Mouse (Mus musculus): ENCODE measurements around the gene D6Ertd527e.
"Not testable (repeated sequence)": the region's sequence is repeated elsewhere in the genome, so short reads cannot be mapped to it uniquely, and the experiment has no call there.

D6Ertd527e gene

DNA sequence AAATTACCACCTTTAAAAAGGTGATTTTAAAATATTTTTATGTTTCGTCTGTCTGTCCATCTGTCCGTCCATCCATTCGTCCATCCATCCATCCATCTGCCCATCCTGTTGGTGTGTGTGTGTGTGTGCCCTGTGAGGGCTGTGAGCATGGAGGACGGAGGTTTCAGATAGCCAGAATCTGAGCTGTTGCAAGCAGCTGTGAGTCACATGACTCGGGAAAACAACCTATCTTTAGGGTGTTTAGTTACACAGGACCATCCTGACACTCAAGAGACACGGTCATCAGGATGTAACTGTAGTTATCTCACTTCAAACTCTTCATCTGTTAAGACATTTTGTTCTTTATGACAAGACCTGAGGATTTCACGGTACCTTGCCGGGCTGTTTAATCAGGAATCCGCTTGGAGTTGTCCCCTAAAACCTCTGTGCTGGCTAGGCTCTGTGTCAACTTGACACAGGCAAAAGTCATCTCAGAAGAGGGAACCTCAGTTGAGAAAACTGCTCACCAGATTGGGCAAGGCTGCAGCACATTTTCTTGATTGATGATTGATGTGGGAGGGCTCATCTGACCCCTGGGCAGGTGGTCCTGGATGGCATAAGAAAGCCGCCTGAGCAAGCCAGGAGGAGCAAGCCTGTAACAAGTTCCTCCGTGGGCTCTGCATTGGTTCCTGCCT lies at the start of gene D6Ertd527e:
Gene D6Ertd527e (plus strand): TSS at position 624 of the 674 bp plus-strand sequence.
- DNase-seq (ENCODE audit: low spot score in 2 of 2), result no peak

DNA sequence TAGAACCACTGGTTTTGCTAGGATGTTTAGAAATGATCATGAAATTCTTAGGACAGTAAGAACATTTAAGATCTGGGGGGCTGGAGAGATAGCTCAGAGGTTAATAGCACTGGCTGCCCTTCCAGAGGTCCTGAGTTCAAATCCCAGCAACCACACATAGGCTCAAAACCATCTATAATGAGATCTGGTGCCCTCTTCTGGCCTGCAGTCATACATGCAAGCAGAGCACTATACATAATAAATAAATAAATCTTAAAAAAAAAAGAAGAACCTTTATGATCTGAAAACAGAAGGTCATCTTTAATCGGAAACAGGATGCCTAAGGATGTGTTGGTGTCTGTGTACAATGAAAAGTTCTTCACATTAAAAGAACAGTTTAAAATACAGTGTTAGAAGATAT lies 44.8 kb upstream of the D6Ertd527e start:
- no peak for DNase-seq (ENCODE audit: low spot score in 2 of 2)

DNA sequence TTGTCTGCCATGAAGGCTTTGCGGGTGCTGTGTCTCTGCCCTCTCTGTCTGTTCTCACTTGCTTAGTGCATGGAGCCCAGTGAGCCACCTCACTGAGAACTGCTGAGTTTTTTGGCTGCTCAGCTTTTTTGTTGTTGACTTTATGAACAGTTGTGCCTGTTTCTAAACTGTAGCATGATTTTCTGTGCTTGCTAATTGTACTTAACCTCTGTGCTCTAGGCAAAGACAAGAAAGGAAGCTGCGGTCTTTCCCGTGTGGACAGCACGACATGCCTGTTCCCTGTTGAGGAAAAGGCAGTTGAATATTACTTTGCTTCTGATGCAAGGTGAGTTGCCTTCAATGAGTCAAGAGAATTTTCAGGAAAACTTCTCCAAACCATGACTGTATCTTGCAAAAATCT lies 41.0 kb upstream of the D6Ertd527e start:
- DNase-seq (ENCODE audit: low spot score in 2 of 2), result no peak

DNA sequence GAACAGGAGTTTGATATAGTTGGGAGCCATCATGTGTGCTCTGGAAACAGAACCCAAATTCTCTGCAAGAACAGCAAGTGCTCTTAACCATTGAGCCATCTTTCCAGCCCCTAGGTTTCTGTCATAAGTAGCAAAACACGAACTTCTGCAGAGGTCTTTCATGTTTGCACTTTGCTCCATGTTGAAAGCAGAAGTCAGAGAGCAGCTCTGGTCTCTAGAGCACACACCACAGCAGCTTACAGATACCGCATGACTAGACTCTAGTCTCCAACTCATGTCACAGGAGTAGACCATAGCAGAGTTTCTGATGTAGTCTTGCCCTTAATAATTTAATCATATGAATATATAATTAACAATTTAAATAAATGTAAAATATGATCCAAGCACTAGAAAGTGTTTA lies 36.3 kb upstream of the D6Ertd527e start:
- DNase-seq (ENCODE audit: low spot score in 2 of 2), result no peak

DNA sequence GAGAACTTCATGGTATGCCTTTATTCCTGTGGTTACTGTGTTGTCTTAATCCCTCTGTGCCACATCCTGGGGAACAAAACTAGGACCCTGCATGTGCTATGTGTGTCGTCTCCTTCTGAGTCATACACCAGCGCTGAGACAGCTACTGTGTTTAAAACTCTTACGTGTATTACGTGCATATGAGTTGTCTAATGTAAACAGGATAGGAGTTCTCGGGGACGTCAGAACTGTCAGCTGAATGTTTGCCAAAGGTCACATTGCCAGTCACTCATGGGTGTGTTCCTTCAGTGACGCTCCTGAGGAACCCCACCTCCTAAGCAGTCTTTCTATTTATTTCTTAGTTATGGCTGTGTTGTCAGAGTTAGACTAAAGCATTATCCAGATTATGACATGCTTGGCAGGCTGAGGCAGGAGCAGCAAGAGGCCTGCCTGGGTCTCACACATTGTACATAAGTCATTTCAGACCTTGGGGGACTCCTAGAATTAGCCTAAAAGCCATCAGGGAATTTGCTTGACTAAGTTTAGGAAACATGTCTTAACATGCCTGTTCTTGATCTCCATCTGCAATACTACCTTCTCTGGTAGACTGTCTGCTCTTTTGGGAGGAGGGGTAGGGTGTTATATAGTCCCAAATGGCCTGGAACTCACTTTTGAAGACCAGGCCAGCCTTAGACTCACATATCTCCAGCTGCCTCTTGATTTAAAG lies 35.2 kb upstream of the D6Ertd527e start:
- no peak for DNase-seq (ENCODE audit: low spot score in 2 of 2)

DNA sequence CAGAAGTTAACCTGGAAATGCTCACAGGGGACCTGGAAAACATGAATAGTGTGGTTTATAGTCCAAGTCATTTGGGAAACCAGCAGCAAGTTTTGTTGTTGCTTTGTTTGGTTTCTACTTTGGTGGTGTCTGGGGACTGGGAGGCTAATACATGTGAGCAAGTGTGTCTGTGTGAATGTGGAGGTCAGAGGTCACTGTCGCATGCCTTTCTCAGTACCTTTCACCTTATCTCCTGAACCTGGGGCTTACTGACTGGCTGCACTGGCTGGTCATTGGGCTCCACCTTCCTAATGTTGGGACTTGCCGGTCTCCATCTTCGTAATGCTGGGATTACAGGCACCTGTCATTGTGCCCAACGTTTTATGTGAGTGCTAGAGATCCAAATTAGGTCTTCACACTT lies 33.9 kb upstream of the D6Ertd527e start:
- DNase-seq (ENCODE audit: low spot score in 2 of 2), result no peak

DNA sequence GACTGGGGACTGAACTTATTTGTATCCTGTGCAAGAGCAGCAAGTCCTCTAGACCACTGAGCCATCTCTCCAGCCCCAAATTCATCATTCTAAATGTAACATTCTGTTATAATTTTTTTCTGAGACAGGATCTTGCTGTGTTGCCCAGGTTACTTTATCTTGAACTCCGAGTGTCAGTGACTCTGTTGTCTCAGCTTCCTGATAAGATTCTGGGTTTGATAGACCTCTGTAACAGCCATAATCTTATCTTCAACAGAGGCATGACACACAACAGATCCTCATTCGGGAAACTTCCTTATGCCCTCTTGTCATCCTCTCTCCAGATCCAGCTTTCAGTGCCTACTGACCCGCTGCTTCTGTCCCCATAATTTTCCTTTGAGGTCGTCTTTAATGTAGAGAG lies 31.8 kb upstream of the D6Ertd527e start:
- no peak for DNase-seq (ENCODE audit: low spot score in 2 of 2)

DNA sequence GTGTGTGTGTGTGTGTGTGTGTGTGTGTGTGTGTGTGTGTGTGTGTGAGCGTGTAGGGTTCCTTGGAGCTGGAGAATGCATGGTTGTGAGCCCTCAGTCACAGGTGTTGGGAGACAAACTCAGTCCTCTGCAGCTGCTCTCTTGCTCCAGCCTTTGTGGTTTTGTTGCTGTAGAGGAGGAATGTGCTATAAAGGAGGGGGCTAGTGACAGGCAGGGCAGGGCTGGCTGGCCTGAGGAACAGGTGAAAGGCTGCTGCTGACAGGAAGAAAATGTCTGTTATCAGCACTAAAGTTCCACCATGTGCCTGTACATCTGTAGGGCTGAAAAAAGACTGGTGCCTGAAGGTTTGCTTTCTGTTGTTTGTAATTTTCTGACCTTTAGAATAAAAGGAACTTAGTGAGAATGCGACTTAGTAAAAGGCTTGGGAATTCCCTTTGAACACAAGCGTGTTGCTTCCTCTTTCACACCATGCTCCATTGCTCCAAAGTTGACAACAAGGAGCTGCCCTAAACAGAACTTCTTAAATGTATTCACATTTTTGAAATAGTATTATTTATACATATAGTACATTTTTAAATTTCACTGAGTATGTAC lies 29.4 kb upstream of the D6Ertd527e start:
- DNase-seq (ENCODE audit: low spot score in 2 of 2), result peak; percentile 55 to 65

DNA sequence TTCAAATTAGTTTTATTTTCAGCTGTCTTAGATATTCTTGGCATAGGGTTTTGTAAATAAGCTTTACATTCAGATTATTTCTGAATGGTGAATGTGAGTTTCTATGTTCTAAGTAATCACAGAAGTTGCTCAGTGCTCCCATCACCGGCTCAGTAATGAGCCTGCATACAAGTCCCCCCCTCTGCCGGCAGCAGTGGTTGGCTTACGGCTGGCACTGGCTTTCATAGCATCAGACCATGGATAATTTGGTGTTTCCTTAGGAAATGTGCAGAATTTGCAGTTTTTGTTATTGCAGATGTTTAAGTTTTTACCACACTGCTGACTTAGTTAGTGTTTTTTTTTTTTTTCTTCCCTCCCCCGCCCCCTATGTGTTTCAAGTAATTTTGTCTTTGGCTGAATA lies 25.1 kb upstream of the D6Ertd527e start:
- DNase-seq (ENCODE audit: low spot score in 2 of 2), result no peak

DNA sequence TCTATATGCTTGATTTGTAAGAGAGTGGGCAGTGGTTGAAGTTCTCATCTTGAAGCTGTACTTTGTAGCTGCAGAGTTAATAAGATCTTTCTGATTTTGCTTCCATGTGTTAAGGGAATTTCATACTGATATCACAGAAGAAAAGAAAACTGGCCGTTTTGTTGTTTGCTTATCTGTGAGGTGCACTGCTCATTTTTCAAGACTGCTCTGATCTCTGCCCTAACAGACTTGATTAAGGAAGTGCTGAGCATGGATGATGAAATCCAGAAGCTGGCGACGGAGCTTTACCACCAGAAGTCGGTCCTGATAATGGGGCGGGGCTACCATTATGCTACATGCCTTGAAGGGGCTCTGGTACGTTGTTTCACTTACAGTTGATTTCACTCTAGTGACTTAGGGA lies 19.5 kb upstream of the D6Ertd527e start:
- DNase-seq (ENCODE audit: low spot score in 2 of 2), result no peak

DNA sequence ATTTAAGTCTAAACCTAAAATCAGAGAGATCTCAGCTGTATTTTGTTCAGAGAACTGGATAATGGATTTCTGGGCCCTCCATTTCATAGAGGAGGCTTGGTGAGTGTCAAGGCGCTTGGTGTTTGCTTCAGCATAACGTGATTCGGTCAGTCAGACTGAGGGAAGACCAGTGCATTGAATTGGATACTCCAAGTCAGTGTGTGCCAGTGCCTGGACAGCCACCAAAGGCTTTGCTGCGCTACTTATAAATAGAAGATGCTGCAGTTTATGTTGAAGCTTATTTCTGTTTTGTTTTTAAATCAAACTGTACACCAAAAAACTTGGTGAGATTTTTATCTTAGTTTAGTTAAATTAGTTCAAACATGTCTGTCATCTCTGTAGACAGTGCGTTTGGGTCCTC lies 16.2 kb upstream of the D6Ertd527e start:
- DNase-seq (ENCODE audit: low spot score in 2 of 2), result no peak

DNA sequence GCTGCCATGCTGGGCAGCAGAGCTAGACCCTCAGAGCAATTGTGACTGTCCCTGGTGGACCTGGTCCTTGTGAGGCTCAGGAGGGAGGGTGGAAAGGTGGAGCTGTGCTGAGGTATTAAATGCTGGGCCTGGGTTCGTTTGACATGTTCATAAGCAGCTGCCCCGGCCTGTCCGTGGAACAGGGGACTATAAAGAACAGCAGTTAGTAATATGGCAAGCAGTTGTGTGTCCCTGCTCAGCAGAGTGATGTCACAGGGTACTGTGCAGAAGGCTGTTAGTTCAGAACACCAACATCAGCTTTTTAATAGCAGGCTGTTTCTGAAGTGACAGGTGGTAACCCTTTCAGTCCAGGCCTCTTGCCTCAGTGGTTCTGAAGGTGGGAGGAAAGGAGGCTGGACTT lies 13.7 kb upstream of the D6Ertd527e start:
- DNase-seq (ENCODE audit: low spot score in 2 of 2), result no peak

DNA sequence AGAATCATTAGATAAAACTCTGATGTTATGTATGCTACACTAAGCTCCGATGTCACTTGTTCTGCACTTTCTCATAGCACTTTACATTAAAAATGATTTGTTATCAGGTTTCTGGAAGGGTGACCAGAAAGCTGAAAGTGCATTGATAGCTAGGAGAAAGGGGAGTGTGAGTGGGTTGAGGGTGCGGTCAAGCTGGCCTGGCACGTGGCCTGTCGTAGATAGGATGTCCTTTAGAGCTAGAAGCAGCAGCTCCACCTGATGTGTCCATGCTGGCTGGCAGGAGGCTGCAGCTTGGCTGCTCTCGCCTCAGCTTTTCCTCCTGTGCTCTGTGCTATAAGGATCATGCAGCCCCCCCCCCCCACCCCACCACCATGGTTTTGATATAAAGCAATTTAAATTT lies 12.1 kb upstream of the D6Ertd527e start:
- no peak for DNase-seq (ENCODE audit: low spot score in 2 of 2)

DNA sequence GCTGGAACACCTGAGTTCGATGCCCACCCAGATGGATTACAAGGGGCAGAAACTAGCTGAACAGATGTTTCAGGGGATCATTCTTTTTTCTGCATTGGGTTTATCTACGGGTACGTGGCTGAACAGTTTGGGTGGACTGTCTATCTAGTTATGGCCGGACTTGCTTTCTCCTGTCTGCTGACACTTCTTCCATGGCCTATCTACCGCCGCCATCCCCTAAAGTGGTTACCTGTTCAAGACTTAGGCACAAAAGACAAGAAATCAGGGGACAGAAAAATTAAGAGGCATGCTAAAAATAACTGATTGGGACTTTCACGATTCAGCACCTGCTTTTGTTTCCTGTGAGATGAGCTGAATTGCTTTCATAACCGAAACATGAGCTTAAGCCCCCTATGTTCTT lies 10.9 kb upstream of the D6Ertd527e start:
- DNase-seq (ENCODE audit: low spot score in 2 of 2), result not testable (repeated sequence)

DNA sequence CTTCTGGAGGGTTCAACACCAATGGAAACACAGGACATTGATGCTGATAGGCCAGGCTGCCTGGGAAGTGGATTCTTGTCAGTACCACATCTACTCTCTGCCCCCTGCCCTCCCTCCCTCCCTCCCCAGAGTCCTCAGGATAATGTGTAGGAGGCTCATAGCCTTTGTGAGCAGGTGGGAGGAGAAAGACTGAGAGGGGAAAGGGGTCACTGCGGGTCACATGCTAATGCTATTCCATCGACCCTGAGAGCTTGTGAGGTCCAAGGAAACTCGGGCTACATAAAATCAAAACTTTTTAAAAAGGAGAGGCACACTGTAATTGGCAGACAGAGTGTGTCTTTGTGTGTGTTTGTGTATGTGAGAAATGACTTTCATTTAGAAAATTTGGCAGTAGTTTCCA lies 5.3 kb upstream of the D6Ertd527e start:
- no peak for DNase-seq (ENCODE audit: low spot score in 2 of 2)

DNA sequence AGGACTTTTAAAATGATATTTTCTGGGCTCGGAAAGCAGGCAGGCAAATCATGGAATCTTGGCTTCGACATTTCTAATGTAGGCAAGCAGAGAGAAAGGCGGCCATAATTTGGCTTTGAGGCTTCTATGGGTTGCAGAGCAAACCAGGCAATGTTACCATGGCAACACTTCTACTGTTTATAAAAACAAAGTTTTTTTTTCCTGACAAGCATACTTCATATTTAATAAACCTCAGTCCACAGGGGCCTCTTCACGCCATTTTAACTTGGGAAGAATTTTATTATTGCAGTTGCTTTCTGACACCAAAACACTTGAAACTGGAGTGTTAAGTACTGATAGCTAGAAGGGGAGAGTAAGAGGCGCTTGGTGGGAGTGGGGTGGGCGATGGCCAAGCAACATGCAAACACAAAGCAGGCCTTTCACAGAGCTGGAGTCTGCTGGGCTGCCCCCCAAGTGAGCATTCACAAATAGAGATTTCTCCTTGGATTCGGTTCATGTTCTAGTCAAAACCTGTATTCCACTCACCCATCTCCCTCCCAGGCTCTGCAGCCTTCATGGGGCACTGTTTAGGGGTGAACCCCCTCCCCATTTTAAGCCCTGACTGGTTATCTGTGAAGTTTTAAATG lies 4.8 kb upstream of the D6Ertd527e start:
- no peak for DNase-seq (ENCODE audit: low spot score in 2 of 2)

DNA sequence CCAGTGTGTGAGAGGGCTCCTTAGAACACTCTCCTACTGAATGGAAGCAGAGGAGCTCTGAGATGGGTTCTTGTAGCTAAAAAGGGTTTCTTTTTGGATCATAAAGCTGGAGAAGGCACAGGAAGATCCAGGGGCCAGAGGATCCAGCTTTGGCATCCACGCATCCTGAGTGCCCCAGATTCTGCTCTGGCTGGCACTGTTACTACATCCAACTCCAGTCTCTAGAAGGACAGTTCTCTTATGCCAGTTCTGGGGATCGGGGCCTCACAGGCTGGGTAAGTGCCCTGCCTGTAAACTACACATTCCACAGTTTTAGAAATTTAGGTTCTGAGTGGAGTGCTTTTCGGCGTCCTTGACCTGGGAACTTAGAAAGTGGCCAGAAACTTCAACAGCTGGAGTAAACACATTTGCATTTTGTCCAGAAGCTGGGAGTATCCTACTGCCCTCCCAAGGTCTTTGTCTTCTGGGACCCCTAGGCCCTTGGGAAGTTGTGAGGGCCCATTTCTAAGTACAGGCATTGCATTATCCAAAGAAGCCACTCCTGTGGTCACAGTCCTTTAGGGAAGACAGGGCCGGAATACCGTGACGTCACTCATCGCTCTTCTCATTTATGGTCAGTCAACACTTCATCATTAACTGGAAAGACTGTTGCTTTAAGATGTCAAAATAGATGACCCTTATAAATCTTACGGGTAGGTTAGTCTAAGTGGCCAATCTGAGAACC lies 4.1 kb upstream of the D6Ertd527e start:
- no peak for DNase-seq (ENCODE audit: low spot score in 2 of 2)

DNA sequence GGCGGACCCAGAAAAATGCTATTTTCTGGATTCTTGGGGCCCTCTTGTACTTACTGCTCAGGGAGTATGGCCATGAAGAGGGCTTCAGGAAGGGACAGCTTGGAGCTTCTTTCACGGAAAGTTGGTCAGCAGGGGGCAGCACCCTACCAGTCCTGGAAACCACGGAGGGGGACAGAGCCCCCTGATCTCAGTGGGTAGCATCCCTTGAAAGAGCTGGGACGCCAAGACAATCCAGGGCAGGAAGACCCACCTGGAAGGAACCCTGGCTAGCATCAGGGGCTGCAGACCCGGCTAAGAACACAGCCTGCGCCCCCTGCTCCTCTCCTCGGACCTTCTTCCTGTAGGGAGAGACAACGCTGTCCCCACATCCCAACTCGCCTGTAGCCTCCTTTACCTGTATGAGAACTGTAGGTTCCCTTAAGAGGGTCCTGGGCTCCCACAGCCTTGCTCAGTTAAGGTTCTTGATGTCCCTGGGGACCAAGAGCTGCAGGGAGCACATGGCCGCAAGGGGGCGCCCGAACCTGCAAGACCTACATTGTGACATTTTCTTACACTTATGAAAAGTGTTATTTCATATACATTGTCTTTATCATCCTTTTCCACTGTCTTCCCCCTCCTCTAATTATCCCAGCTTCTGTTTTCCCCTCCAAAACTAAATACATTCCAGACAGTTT lies 3.1 kb upstream of the D6Ertd527e start:
- peak; percentile 81 to 95 for DNase-seq (ENCODE audit: low spot score in 2 of 2)

DNA sequence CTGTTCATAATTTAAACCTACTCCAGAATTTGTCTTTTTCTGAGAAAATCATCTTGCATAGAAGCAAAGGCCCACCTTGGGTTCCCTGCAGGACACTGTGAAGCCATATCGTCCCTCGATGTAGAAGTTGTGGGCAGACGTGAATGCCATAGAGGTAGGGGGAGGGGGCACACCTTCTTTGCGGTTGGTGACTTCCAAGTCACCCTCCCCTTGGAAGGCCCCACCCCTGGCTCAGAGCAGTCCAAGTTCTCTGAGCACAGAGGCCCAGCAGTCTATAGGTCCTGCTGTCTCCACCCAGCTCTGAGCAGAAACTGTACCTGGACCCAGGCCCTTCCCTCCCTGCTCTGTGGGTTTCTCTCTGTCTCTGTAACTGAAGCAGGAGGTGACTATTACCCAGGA lies 2.6 kb upstream of the D6Ertd527e start:
- DNase-seq (ENCODE audit: low spot score in 2 of 2), result no peak

DNA sequence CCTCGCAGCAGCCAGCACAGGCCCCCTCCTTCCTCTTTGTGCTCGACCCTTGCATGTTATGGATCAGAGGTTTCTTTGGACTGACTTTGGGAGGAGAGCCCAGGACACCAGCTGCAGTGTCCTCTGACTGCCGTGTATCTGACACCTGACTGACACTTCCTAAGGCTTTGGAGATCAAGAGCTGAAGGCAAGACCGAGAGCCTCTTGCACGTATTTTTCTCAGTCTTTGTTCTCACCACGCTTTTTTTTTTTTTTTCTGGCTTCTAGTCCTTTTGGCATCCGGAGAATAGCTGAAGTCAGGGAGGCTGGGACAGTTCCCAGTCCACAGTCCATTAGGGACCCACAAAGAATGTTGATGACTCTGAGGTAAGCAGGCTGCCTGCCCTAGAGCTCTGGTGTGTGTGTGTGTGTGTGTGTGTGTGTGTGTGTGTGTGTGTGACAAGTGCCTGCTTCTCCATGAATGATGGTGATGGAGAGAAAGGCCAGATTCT lies 2.1 kb upstream of the D6Ertd527e start:
- DNase-seq (ENCODE audit: low spot score in 2 of 2), result no peak

DNA sequence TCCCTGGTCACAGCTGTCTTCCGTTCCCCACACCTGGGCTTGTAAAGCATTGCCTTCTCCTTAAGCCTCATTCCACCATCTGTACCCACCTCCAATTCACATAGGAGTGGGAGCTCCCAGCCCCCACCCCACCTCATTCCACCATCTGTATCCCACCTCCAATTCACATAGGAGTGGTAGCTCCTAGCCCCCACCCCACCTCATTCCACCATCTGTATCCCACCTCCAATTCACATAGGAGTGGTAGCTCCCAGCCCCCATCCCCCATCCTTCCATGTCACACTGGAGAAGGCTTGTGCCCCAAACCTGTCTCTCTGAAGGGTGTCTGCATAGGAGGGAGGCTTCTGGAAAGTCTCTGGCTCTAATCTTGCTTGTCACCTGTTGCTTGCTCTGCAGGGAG lies 1.2 kb upstream of the D6Ertd527e start:
- no peak for DNase-seq (ENCODE audit: low spot score in 2 of 2)
